Mouse (Mus musculus): ENCODE results near the gene Ubox5. TPM values are rescaled to one million over a fixed set of nuclear protein-coding genes. Genes with fewer than 3 reads are reported as not detected.

Gene Ubox5
- polyA plus RNA-seq, 1 experiment from 2014 or later = 19.8 TPM

DNA sequence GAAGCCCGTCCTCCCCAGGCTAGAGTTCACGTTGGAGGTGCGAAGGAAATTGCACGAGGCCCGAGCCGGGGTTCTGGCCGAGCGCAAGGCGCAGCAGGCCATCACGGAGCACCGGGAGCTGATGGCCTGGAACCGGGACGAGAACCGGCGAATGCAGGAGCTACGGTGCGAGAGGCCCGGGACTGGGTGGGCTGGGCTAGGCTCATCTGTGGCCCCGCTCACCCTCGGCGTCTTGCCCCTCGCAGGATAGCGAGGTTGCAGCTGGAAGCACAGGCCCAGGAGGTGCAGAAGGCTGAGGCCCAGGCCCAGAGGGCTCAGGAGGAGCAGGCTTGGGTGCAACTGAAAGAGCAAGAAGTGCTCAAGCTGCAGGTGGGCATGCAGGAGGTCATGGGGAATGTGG, 65.8 kb downstream of the Ubox5 start:
- Histone ChIP-seq H3K4me1 (replicated peaks) (peaks cover 26% of the 10 kb centered on the region), H3K4me3 (peak overlapping the region; percentile 91), H3K9me3 (no peaks in the 10 kb centered on the region), H3K36me3 (peaks cover 28% of the 10 kb centered on the region), H3K27me3 (ENCODE audit: insufficient read depth, poor library complexity, severe bottlenecking) (no peaks in the 10 kb centered on the region), H3K27ac (peak overlapping the region; percentile 88)
- no peak for DNase-seq (ENCODE audit: low spot score)
- WGBS = 0% methylated on average over 23 of the region's 23 CpGs

DNA sequence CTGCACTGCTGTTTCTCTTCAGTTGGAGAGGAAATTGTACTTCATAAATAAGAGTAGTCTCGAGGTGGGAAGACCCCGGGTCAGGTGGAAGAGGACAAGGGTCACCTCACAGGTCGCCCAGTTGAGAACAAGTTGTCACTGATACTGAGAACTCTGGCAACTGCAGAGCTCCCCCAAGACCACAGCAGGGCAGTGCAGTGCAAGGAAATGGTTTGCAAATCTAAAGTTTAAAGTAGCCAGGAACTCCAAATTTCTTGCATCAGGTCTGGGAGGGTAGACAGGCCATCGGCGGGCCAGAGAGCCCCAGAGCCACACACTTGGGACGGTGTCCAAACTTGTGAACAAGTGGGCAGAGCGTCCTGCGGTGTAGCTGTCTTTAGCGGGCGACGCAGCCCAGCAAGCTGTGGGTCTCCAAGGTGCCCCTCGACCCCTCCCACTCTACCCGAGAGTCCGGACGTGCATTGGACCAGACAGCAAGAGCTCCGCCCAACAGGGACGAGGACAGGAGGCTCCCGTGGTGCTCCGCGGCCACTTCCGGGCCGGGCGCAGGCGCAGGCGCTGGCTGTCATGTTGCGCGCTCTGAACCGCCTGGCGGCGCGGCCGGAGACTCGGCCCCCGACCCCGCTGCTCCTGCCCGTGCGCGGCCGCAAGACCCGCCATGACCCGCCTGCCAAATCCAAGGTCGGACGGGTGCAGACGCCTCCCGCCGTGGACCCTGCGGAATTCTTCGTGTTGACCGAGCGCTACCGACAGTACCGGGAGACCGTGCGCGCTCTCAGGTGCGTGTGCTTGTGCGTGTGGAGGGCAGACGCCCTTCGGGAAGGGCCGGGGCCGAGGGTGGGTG, 66.4 kb downstream of the Ubox5 start, which contains the start of gene Mrps26:
TSS of gene Mrps26 (plus strand) at position 531 of the 844 bp plus-strand sequence.
- Histone ChIP-seq H3K27ac (peak within 1 kb of the TSS; percentile 88), H3K4me1 (replicated peaks) (peaks cover 26% of the 10 kb centered on the region), H3K36me3 (peaks cover 29% of the 10 kb centered on the region), H3K4me3 (peak within 1 kb of the TSS; percentile 91), H3K9me3 (no peaks in the 10 kb centered on the region), H3K27me3 (ENCODE audit: insufficient read depth, poor library complexity, severe bottlenecking) (no peaks in the 10 kb centered on the region)
- peak; percentile 93 for DNase-seq (ENCODE audit: low spot score)
- WGBS = under 1% methylated on average over 61 of the region's 61 CpGs

DNA sequence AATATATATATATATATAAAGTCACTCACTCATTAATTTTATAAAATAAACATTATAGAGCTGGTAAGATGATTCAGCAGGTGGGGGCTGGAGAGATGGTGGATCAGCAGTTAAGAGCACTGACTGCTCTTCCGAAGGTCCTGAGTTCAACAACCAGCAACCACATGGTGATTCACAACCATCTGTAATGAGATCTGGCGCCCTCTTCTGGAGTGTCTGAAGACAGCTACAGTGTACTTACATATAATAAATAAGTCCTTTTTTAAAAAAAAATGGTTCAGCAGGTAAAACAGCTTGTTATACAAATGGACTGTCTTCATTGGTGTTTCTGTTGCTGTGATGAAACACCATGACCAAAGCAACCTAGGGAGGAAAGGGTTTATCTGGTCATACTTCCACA, 71.8 kb downstream of the Ubox5 start:
- no peak overlapping the region for H3K27ac ChIP-seq
- no peaks in the 10 kb centered on the region for H3K27me3 ChIP-seq (ENCODE audit: insufficient read depth, poor library complexity, severe bottlenecking)
- 63% methylated on average over 2 of the region's 2 CpGs for WGBS
- no peaks in the 10 kb centered on the region for H3K9me3 ChIP-seq
- H3K4me3 ChIP-seq = no peak overlapping the region
- no peak for DNase-seq (ENCODE audit: low spot score)
- peaks cover 8% of the 10 kb centered on the region for H3K4me1 ChIP-seq (replicated peaks)
- H3K36me3 ChIP-seq = peaks cover 47% of the 10 kb centered on the region

DNA sequence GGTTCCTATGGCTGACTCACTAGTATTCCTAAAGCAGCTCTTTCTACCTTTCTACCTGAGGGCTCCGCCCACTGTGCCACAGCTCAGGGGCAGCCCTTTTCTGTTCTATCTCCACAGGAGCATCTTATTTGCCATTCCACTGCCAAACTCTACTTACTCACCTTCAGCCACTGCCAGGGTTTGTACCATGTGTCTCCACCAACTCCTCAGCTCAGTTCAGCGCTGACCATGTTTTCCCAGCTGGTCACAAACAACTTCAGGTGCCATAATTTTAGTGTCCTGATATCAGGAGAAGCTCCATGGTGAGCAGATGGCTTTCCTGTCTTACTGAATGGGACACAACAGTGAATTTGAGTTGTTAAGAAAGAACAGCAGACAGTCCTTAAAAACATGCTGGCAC, 72.4 kb downstream of the Ubox5 start:
- Histone ChIP-seq H3K4me3 (no peak overlapping the region), H3K36me3 (peaks cover 52% of the 10 kb centered on the region), H3K4me1 (replicated peaks) (peaks cover 3% of the 10 kb centered on the region), H3K27me3 (ENCODE audit: insufficient read depth, poor library complexity, severe bottlenecking) (no peaks in the 10 kb centered on the region), H3K27ac (no peak overlapping the region), H3K9me3 (no peaks in the 10 kb centered on the region)
- 93% methylated on average over 2 of the region's 2 CpGs for WGBS
- no peak for DNase-seq (ENCODE audit: low spot score)

DNA sequence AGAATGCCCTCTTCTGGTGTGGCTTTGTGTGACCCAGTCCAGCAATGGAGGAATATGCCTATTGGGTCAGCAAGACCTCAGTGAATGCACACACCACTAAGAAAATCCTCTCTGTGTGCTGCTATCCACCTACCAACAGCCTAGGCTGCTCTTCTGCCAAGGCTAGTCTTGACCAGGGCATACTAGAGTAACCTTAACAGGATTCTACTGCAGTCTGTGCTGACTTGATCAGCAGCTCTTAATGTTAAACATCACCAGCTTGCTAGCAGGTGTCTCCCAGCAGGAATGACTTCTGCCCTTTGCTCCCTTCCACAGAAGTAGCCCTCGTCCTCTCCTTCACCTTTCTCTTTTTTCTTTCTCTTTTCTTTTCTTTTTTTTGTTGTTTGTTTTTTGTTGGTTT, 73.5 kb downstream of the Ubox5 start:
- no peak overlapping the region for H3K27ac ChIP-seq
- H3K36me3 ChIP-seq = peaks cover 64% of the 10 kb centered on the region
- no peaks in the 10 kb centered on the region for H3K9me3 ChIP-seq
- no peaks in the 10 kb centered on the region for H3K4me1 ChIP-seq (replicated peaks)
- H3K4me3 ChIP-seq = no peak overlapping the region
- no peak for DNase-seq (ENCODE audit: low spot score)
- 83% methylated on average over 1 of the region's 1 CpGs for WGBS
- no peaks in the 10 kb centered on the region for H3K27me3 ChIP-seq (ENCODE audit: insufficient read depth, poor library complexity, severe bottlenecking)

GRCm38 (mm10) chr2:130554841-130555240, 75.0 kb downstream of the Ubox5 start:
- Histone ChIP-seq H3K27me3 (ENCODE audit: insufficient read depth, poor library complexity, severe bottlenecking) (no peaks in the 10 kb centered on the region), H3K36me3 (peaks cover 78% of the 10 kb centered on the region), H3K4me1 (replicated peaks) (no peaks in the 10 kb centered on the region), H3K9me3 (no peaks in the 10 kb centered on the region), H3K4me3 (no peak overlapping the region), H3K27ac (no peak overlapping the region)
- no peak for DNase-seq (ENCODE audit: low spot score)
- 90% methylated on average over 7 of the region's 7 CpGs for WGBS

GRCm38 (mm10) chr2:130546957-130547356, 82.9 kb downstream of the Ubox5 start:
- H3K4me1 ChIP-seq (replicated peaks) = no peaks in the 10 kb centered on the region
- DNase-seq (ENCODE audit: low spot score) = no peak
- H3K4me3 ChIP-seq = no peak overlapping the region
- H3K36me3 ChIP-seq = peaks cover 99% of the 10 kb centered on the region
- no peak overlapping the region for H3K27ac ChIP-seq
- no peaks in the 10 kb centered on the region for H3K27me3 ChIP-seq (ENCODE audit: insufficient read depth, poor library complexity, severe bottlenecking)
- H3K9me3 ChIP-seq = no peaks in the 10 kb centered on the region
- WGBS = 88% methylated on average over 8 of the region's 8 CpGs

DNA sequence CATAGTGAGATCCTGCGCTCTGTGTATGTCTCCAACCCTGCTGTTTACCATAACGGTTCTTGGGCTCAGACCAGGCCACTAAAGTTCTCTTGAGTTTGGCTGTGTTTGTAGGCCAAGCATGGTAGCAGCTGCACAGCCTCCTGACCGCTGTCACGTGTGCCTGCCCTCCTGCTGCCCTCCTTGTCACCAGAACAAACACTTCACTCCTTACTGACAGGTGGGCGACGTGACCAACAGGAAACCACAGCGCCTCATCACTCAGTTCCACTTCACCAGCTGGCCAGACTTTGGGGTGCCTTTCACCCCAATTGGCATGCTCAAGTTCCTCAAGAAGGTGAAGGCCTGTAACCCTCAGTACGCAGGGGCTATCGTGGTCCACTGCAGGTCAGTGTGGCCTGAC, 89.6 kb downstream of the Ubox5 start:
- Histone ChIP-seq H3K27ac (no peak overlapping the region), H3K4me1 (replicated peaks) (no peaks in the 10 kb centered on the region), H3K27me3 (ENCODE audit: insufficient read depth, poor library complexity, severe bottlenecking) (no peaks in the 10 kb centered on the region), H3K9me3 (no peaks in the 10 kb centered on the region), H3K4me3 (no peak overlapping the region), H3K36me3 (peaks cover 97% of the 10 kb centered on the region)
- no peak for DNase-seq (ENCODE audit: low spot score)
- 91% methylated on average over 9 of the region's 9 CpGs for WGBS

Other genes with a start within 250 kb of the Ubox5 start
- 49.3 and 56.7 TPM in 2 replicates for gene Cpxm1, start 232.5 kb downstream of the Ubox5 start, polyA plus RNA-seq (2016; fragmentation: Nextera tagmentation; extraction: Ambion mirVana)
- not detected in 2 replicates for gene Gm28372, start 224.8 kb downstream of the Ubox5 start, polyA plus RNA-seq (2016; fragmentation: Nextera tagmentation; extraction: Ambion mirVana)
- 0.25 TPM in 1 of 2 replicates, not detected in the other for gene 1700020A23Rik, start 224.8 kb downstream of the Ubox5 start, polyA plus RNA-seq (2016; fragmentation: Nextera tagmentation; extraction: Ambion mirVana)
- not detected in 2 replicates for gene Tmem239, start 223.6 kb downstream of the Ubox5 start, polyA plus RNA-seq (2016; fragmentation: Nextera tagmentation; extraction: Ambion mirVana)
- 120 TPM in 2 replicates for gene Vps16, start 205.7 kb downstream of the Ubox5 start, polyA plus RNA-seq (2016; fragmentation: Nextera tagmentation; extraction: Ambion mirVana)
- gene Pced1a, start 205.3 kb downstream of the Ubox5 start, polyA plus RNA-seq (2016; fragmentation: Nextera tagmentation; extraction: Ambion mirVana) = 11.3 and 13.1 TPM in 2 replicates
- 86.7 TPM in 2 replicates for gene Ptpra, start 179.8 kb downstream of the Ubox5 start, polyA plus RNA-seq (2016; fragmentation: Nextera tagmentation; extraction: Ambion mirVana)
- gene Mrps26, start 66.3 kb downstream of the Ubox5 start, polyA plus RNA-seq (2016; fragmentation: Nextera tagmentation; extraction: Ambion mirVana) = 91.1 and 100 TPM in 2 replicates
- not detected in 2 replicates for gene Oxt, start 53.9 kb downstream of the Ubox5 start, polyA plus RNA-seq (2016; fragmentation: Nextera tagmentation; extraction: Ambion mirVana)
- gene Avp, start 47.5 kb downstream of the Ubox5 start, polyA plus RNA-seq (2016; fragmentation: Nextera tagmentation; extraction: Ambion mirVana) = not detected in 2 replicates
- gene Fastkd5, start within 50 bp of the Ubox5 start, polyA plus RNA-seq (2016; fragmentation: Nextera tagmentation; extraction: Ambion mirVana) = 17.7 and 19.5 TPM in 2 replicates
- 3.2 and 4.3 TPM in 2 replicates for gene Lzts3, start 12.8 kb upstream of the Ubox5 start, polyA plus RNA-seq (2016; fragmentation: Nextera tagmentation; extraction: Ambion mirVana)
- gene Ddrgk1, start 34.6 kb upstream of the Ubox5 start, polyA plus RNA-seq (2016; fragmentation: Nextera tagmentation; extraction: Ambion mirVana) = 47.1 and 50.7 TPM in 2 replicates
- gene Itpa, start 37.6 kb upstream of the Ubox5 start, polyA plus RNA-seq (2016; fragmentation: Nextera tagmentation; extraction: Ambion mirVana) = 148 and 151 TPM in 2 replicates
- 0.20 and 0.70 TPM in 2 replicates for gene Slc4a11, start 67.5 kb upstream of the Ubox5 start, polyA plus RNA-seq (2016; fragmentation: Nextera tagmentation; extraction: Ambion mirVana)

Measured in hindbrain, embryonic 10.5 days (tissue).